Mouse (Mus musculus): ENCODE measurements around the gene Ifi35. TPM values are rescaled to one million over a fixed set of nuclear protein-coding genes. Genes with fewer than 3 reads are reported as not detected.

Gene Ifi35
- polyA plus RNA-seq, 2 experiments, result 17.2 to 22.1 TPM

DNA sequence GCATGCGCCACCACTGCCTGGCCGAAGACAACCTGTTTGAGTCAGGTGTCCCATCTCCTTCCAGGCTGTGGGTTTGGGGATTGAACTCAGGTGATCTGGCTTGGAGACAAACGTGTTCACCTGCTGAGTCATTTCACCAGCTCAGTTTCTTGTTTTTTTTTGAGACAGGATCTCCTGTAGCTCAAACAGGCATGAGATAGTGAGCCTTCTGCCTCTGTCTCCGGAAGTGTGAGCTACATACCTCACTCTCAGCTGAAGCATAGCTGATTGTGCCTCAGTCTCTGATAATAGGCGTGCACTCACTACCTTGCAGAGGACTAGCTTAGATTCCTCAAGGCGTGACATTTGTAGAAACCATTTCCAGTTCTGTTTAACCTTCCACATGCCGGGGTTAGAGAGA is 36.6 kb downstream of the Ifi35 start:
- Histone ChIP-seq H3K27ac (peak overlapping the region; percentile 72), H3K36me3 (replicated peaks; ENCODE audit: control insufficient read depth, insufficient read depth, low read depth) (peaks cover 28% of the 10 kb centered on the region), H3K4me3 (ENCODE audit: insufficient read depth in 1 of 2, low read depth in 2 of 2, low read length in 2 of 2) (no peak overlapping the region), H3K9me3 (ENCODE audit: control insufficient read depth, low read length) (no peaks in the 10 kb centered on the region), H3K9ac (replicated peaks) (peak overlapping the region; percentile 23; the same call in 1 of the 2 replicates), H3K4me2 (ENCODE audit: low read depth) (peak overlapping the region; percentile 63), H3K27me3 (ENCODE audit: control insufficient read depth, insufficient read depth, low read length) (no peaks in the 10 kb centered on the region), H3K4me1 (replicated peaks; ENCODE audit: control insufficient read depth in 2 of 2, insufficient read depth in 2 of 2, low read length in 1 of 2) (peaks cover 34 to 43% of the 10 kb centered on the region in 2 experiments)
- ATAC-seq (ENCODE audit: insufficient read depth) (peak; percentile 57; the same call in 1 of the 2 replicates), DNase-seq (ENCODE audit: low read depth in 3 of 3, low spot score in 3 of 3) (no peak)
- TF ChIP-seq CTCF (IDR thresholded peaks at IDR 0.05; ENCODE audit: low read depth) (no peak), EP300 (IDR thresholded peaks at IDR 0.05; ENCODE audit: low read depth) (no peak)
- 28% methylated on average over 7 of the region's 7 CpGs for WGBS (ENCODE audit: insufficient replicate concordance)

GRCm38 (mm10) chr11:101485509-101486028 is 37.4 kb downstream of the Ifi35 start:
- Histone ChIP-seq H3K4me1 (replicated peaks; ENCODE audit: control insufficient read depth in 2 of 2, insufficient read depth in 2 of 2, low read length in 1 of 2) (peaks cover 34 to 40% of the 10 kb centered on the region in 2 experiments), H3K4me3 (ENCODE audit: insufficient read depth in 1 of 2, low read depth in 2 of 2, low read length in 2 of 2) (peak overlapping the region; percentile 8 to 23; a peak in 3 of 4 replicates), H3K27me3 (ENCODE audit: control insufficient read depth, insufficient read depth, low read length) (no peaks in the 10 kb centered on the region), H3K36me3 (replicated peaks; ENCODE audit: control insufficient read depth, insufficient read depth, low read depth) (peaks cover 31% of the 10 kb centered on the region), H3K9me3 (ENCODE audit: control insufficient read depth, low read length) (no peaks in the 10 kb centered on the region), H3K27ac (peak overlapping the region; percentile 72), H3K9ac (replicated peaks) (peak overlapping the region; percentile 29), H3K4me2 (ENCODE audit: low read depth) (peak overlapping the region; percentile 63)
- TF ChIP-seq EP300 (IDR thresholded peaks at IDR 0.05; ENCODE audit: low read depth), result peak; percentile 88
- no peak for TF ChIP-seq CTCF (IDR thresholded peaks at IDR 0.05; ENCODE audit: low read depth)
- DNase-seq (ENCODE audit: low read depth in 3 of 3, low spot score in 3 of 3), result peak; percentile 69 to 75 (median 72)
- ATAC-seq (ENCODE audit: insufficient read depth), result peak; percentile 89
- 2% methylated on average over 6 of the region's 6 CpGs for WGBS (ENCODE audit: insufficient replicate concordance)

DNA sequence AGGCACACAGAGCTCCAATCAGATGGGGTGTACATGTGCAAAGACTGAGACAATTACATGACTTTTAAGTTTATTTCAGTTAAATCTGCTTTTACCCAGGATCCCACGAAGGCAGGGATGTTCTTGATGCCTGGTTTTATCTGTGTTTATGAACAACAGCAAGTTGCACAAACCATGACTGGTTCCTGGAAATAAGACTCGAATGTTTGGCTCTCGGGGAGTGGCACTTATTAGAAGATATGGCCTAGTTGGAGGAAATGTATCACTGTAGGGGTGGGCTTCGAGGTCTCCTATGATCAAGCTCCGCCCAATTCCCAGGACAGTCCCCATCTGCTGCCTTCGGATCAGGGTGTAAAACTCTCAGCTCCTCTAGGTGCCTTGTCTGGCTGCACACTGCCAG is 37.9 kb downstream of the Ifi35 start:
- Histone ChIP-seq H3K36me3 (replicated peaks; ENCODE audit: control insufficient read depth, insufficient read depth, low read depth) (peaks cover 32% of the 10 kb centered on the region), H3K9ac (replicated peaks) (no peak overlapping the region; the same call in 1 of the 2 replicates), H3K9me3 (ENCODE audit: control insufficient read depth, low read length) (no peaks in the 10 kb centered on the region), H3K4me2 (ENCODE audit: low read depth) (peak overlapping the region; percentile 63), H3K27me3 (ENCODE audit: control insufficient read depth, insufficient read depth, low read length) (no peaks in the 10 kb centered on the region), H3K27ac (peak overlapping the region; percentile 72), H3K4me3 (ENCODE audit: insufficient read depth in 1 of 2, low read depth in 2 of 2, low read length in 2 of 2) (no peak overlapping the region), H3K4me1 (replicated peaks; ENCODE audit: control insufficient read depth in 2 of 2, insufficient read depth in 2 of 2, low read length in 1 of 2) (peaks cover 31 to 36% of the 10 kb centered on the region in 2 experiments)
- DNase-seq (ENCODE audit: low read depth in 3 of 3, low spot score in 3 of 3), result peak in 1 of 3 experiments; percentile 57
- ATAC-seq (ENCODE audit: insufficient read depth), result no peak
- 14% methylated on average over 6 of the region's 6 CpGs for WGBS (ENCODE audit: insufficient replicate concordance)
- no peak for TF ChIP-seq CTCF (IDR thresholded peaks at IDR 0.05; ENCODE audit: low read depth)
- no peak for TF ChIP-seq EP300 (IDR thresholded peaks at IDR 0.05; ENCODE audit: low read depth)

DNA sequence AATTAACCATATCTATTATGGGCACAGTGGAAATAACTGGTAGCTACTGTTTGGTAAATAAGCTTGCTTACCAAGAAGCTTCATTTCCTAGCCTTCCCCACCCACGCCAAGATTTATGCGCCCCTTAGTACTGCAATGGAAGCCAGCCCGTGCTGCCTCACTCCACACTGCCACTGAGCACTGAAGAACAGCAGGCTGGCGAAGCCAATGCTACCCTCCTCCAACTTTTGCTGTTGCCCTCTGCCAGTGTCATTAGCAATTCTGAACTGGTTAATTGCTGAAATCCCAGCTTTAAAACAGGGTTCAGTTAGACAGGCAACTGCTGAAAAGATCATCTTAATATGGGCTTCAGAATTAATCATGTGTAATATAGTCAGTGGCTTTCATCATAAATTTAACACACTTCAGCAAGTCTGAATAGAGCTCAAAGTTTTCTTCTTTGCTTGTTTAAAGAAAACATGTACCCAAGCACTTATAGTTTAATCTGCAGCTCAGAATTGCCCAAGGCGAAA is 58.1 kb downstream of the Ifi35 start:
- TF ChIP-seq EP300 (IDR thresholded peaks at IDR 0.05; ENCODE audit: low read depth), result no peak
- TF ChIP-seq CTCF (IDR thresholded peaks at IDR 0.05; ENCODE audit: low read depth), result no peak
- no peak overlapping the region for H3K4me2 ChIP-seq (ENCODE audit: low read depth)
- H3K27me3 ChIP-seq (ENCODE audit: control insufficient read depth, insufficient read depth, low read length), result no peaks in the 10 kb centered on the region
- peaks cover 76% of the 10 kb centered on the region for H3K36me3 ChIP-seq (replicated peaks; ENCODE audit: control insufficient read depth, insufficient read depth, low read depth)
- no peaks in the 10 kb centered on the region for H3K4me1 ChIP-seq (replicated peaks; ENCODE audit: control insufficient read depth in 2 of 2, insufficient read depth in 2 of 2, low read length in 1 of 2)
- no peak overlapping the region for H3K4me3 ChIP-seq (ENCODE audit: insufficient read depth in 1 of 2, low read depth in 2 of 2, low read length in 2 of 2)
- H3K27ac ChIP-seq, result no peak overlapping the region
- 86% methylated on average over 5 of the region's 5 CpGs for WGBS (ENCODE audit: insufficient replicate concordance)
- no peaks in the 10 kb centered on the region for H3K9me3 ChIP-seq (ENCODE audit: control insufficient read depth, low read length)
- no peak overlapping the region for H3K9ac ChIP-seq (replicated peaks)
- ATAC-seq (ENCODE audit: insufficient read depth), result no peak
- DNase-seq (ENCODE audit: low read depth in 3 of 3, low spot score in 3 of 3), result no peak

DNA sequence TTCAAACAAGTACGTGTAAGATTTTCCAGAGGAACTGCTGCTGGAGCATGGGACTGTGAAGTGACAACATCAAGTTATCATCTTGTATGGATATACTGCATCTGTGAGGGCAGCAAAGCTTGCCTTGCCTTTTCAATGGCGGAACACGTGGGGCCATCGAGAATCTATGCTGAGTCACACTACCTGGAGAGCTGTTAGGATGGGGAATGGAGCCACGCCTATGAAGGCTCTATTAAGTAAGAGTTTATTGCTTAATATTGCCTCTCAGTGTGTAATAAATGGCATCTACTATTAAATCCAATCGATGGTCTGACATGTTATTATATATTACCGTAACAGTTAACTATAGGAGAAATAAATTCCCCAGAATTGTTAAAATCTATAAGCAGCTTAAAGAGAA is 58.9 kb downstream of the Ifi35 start:
- no peak overlapping the region for H3K9ac ChIP-seq (replicated peaks)
- peaks cover 79% of the 10 kb centered on the region for H3K36me3 ChIP-seq (replicated peaks; ENCODE audit: control insufficient read depth, insufficient read depth, low read depth)

More for the DNA sequence above, 58.9 kb downstream of the Ifi35 start:
- TF ChIP-seq CTCF (IDR thresholded peaks at IDR 0.05; ENCODE audit: low read depth) (no peak), EP300 (IDR thresholded peaks at IDR 0.05; ENCODE audit: low read depth) (no peak)
- no peak overlapping the region for H3K27ac ChIP-seq
- no peak overlapping the region for H3K4me3 ChIP-seq (ENCODE audit: insufficient read depth in 1 of 2, low read depth in 2 of 2, low read length in 2 of 2)
- DNase-seq (ENCODE audit: low read depth in 3 of 3, low spot score in 3 of 3), result no peak
- 80% methylated on average over 7 of the region's 7 CpGs for WGBS (ENCODE audit: insufficient replicate concordance)
- H3K9me3 ChIP-seq (ENCODE audit: control insufficient read depth, low read length), result no peaks in the 10 kb centered on the region
- H3K4me2 ChIP-seq (ENCODE audit: low read depth), result no peak overlapping the region
- H3K27me3 ChIP-seq (ENCODE audit: control insufficient read depth, insufficient read depth, low read length), result no peaks in the 10 kb centered on the region
- no peak for ATAC-seq (ENCODE audit: insufficient read depth)
- no peaks in the 10 kb centered on the region for H3K4me1 ChIP-seq (replicated peaks; ENCODE audit: control insufficient read depth in 2 of 2, insufficient read depth in 2 of 2, low read length in 1 of 2)

Small RNA genes within 50 kb of the gene (microRNA-seq; reads per million reads assigned to microRNA genes)
- not detected for gene Mir6929

Other genes with a start within 250 kb of the Ifi35 start
- gene Ezh1, start 221.9 kb upstream of the Ifi35 start, polyA plus RNA-seq (2012; rRNA removed), result 6.8 and 8.8 TPM in 2 replicates
- gene Ezh1, start 221.9 kb upstream of the Ifi35 start, polyA plus RNA-seq (2014; fragmentation: Nextera tagmentation; extraction: Ambion mirVana), result 7.9 and 8.1 TPM in 2 replicates
- 15.1 and 17.5 TPM in 2 replicates for gene Ramp2, start 202.4 kb upstream of the Ifi35 start, polyA plus RNA-seq (2012; rRNA removed)
- 19.0 and 19.2 TPM in 2 replicates for gene Ramp2, start 202.4 kb upstream of the Ifi35 start, polyA plus RNA-seq (2014; fragmentation: Nextera tagmentation; extraction: Ambion mirVana)
- gene Vps25, start 194.7 kb upstream of the Ifi35 start, polyA plus RNA-seq (2012; rRNA removed), result 35.1 and 36.3 TPM in 2 replicates
- 88.6 and 90.0 TPM in 2 replicates for gene Vps25, start 194.7 kb upstream of the Ifi35 start, polyA plus RNA-seq (2014; fragmentation: Nextera tagmentation; extraction: Ambion mirVana)
- 5.3 and 5.4 TPM in 2 replicates for gene Wnk4, start 187.8 kb upstream of the Ifi35 start, polyA plus RNA-seq (2012; rRNA removed)
- 6.4 and 6.9 TPM in 2 replicates for gene Wnk4, start 187.8 kb upstream of the Ifi35 start, polyA plus RNA-seq (2014; fragmentation: Nextera tagmentation; extraction: Ambion mirVana)
- 0.44 and 0.68 TPM in 2 replicates for gene Cntd1, start 169.4 kb upstream of the Ifi35 start, polyA plus RNA-seq (2012; rRNA removed)
- 0.44 and 0.72 TPM in 2 replicates for gene Cntd1, start 169.4 kb upstream of the Ifi35 start, polyA plus RNA-seq (2014; fragmentation: Nextera tagmentation; extraction: Ambion mirVana)
- 58.7 and 84.8 TPM in 2 replicates for gene Coa3, start 169.3 kb upstream of the Ifi35 start, polyA plus RNA-seq (2012; rRNA removed)
- gene Coa3, start 169.3 kb upstream of the Ifi35 start, polyA plus RNA-seq (2014; fragmentation: Nextera tagmentation; extraction: Ambion mirVana), result 109 and 122 TPM in 2 replicates
- 22.7 and 60.5 TPM in 2 replicates for gene Becn1, start 146.1 kb upstream of the Ifi35 start, polyA plus RNA-seq (2012; rRNA removed)
- gene Becn1, start 146.1 kb upstream of the Ifi35 start, polyA plus RNA-seq (2014; fragmentation: Nextera tagmentation; extraction: Ambion mirVana), result 86.2 and 93.6 TPM in 2 replicates
- 117 and 123 TPM in 2 replicates for gene Psme3, start 132.2 kb upstream of the Ifi35 start, polyA plus RNA-seq (2012; rRNA removed)
- 135 and 152 TPM in 2 replicates for gene Psme3, start 132.2 kb upstream of the Ifi35 start, polyA plus RNA-seq (2014; fragmentation: Nextera tagmentation; extraction: Ambion mirVana)
- 4.6 and 4.7 TPM in 2 replicates for gene Aoc2, start 123.3 kb upstream of the Ifi35 start, polyA plus RNA-seq (2012; rRNA removed)
- 0.97 and 1.0 TPM in 2 replicates for gene Aoc2, start 123.3 kb upstream of the Ifi35 start, polyA plus RNA-seq (2014; fragmentation: Nextera tagmentation; extraction: Ambion mirVana)
- 0.21 and 0.25 TPM in 2 replicates for gene Aoc3, start 117.8 kb upstream of the Ifi35 start, polyA plus RNA-seq (2012; rRNA removed)
- gene Aoc3, start 117.8 kb upstream of the Ifi35 start, polyA plus RNA-seq (2014; fragmentation: Nextera tagmentation; extraction: Ambion mirVana), result 0.03 and 0.05 TPM in 2 replicates
- 0.02 TPM in 2 replicates for gene G6pc, start 80.8 kb upstream of the Ifi35 start, polyA plus RNA-seq (2012; rRNA removed)
- 0.04 TPM in 1 of 2 replicates, not detected in the other for gene G6pc, start 80.8 kb upstream of the Ifi35 start, polyA plus RNA-seq (2014; fragmentation: Nextera tagmentation; extraction: Ambion mirVana)
- gene Aarsd1, start 30.8 kb upstream of the Ifi35 start, polyA plus RNA-seq (2012; rRNA removed), result 24.7 TPM in 2 replicates
- gene Aarsd1, start 30.8 kb upstream of the Ifi35 start, polyA plus RNA-seq (2014; fragmentation: Nextera tagmentation; extraction: Ambion mirVana), result 39.7 and 42.0 TPM in 2 replicates
- gene Gm27029, start 23.6 kb upstream of the Ifi35 start, polyA plus RNA-seq (2012; rRNA removed), result 0.17 and 0.84 TPM in 2 replicates
- 2.6 and 3.5 TPM in 2 replicates for gene Gm27029, start 23.6 kb upstream of the Ifi35 start, polyA plus RNA-seq (2014; fragmentation: Nextera tagmentation; extraction: Ambion mirVana)
- 3.4 and 3.9 TPM in 2 replicates for gene Rundc1, start 23.3 kb upstream of the Ifi35 start, polyA plus RNA-seq (2012; rRNA removed)
- 2.9 and 3.0 TPM in 2 replicates for gene Rundc1, start 23.3 kb upstream of the Ifi35 start, polyA plus RNA-seq (2014; fragmentation: Nextera tagmentation; extraction: Ambion mirVana)
- gene Ptges3l, start 23.1 kb upstream of the Ifi35 start, polyA plus RNA-seq (2012; rRNA removed), result 0.29 and 0.74 TPM in 2 replicates
- 0.53 and 0.86 TPM in 2 replicates for gene Ptges3l, start 23.1 kb upstream of the Ifi35 start, polyA plus RNA-seq (2014; fragmentation: Nextera tagmentation; extraction: Ambion mirVana)
- 571 and 987 TPM in 2 replicates for gene Rpl27, start 6.1 kb upstream of the Ifi35 start, polyA plus RNA-seq (2012; rRNA removed)
- gene Rpl27, start 6.1 kb upstream of the Ifi35 start, polyA plus RNA-seq (2014; fragmentation: Nextera tagmentation; extraction: Ambion mirVana), result 295 and 303 TPM in 2 replicates
- 2.9 and 3.1 TPM in 2 replicates for gene Rnd2, start 16.6 kb downstream of the Ifi35 start, polyA plus RNA-seq (2012; rRNA removed)
- gene Rnd2, start 16.6 kb downstream of the Ifi35 start, polyA plus RNA-seq (2014; fragmentation: Nextera tagmentation; extraction: Ambion mirVana), result 1.2 and 1.4 TPM in 2 replicates
- 9.1 TPM in 2 replicates for gene Vat1, start 17.8 kb downstream of the Ifi35 start, polyA plus RNA-seq (2012; rRNA removed)
- gene Vat1, start 17.8 kb downstream of the Ifi35 start, polyA plus RNA-seq (2014; fragmentation: Nextera tagmentation; extraction: Ambion mirVana), result 6.8 and 6.9 TPM in 2 replicates
- gene Brca1, start 103.5 kb downstream of the Ifi35 start, polyA plus RNA-seq (2012; rRNA removed), result 5.7 and 8.6 TPM in 2 replicates
- 14.0 and 15.2 TPM in 2 replicates for gene Brca1, start 103.5 kb downstream of the Ifi35 start, polyA plus RNA-seq (2014; fragmentation: Nextera tagmentation; extraction: Ambion mirVana)
- 20.0 and 24.9 TPM in 2 replicates for gene Nbr1, start 103.7 kb downstream of the Ifi35 start, polyA plus RNA-seq (2012; rRNA removed)
- gene Nbr1, start 103.7 kb downstream of the Ifi35 start, polyA plus RNA-seq (2014; fragmentation: Nextera tagmentation; extraction: Ambion mirVana), result 28.9 and 33.8 TPM in 2 replicates
- 5.7 and 7.3 TPM in 2 replicates for gene Tmem106a, start 133.8 kb downstream of the Ifi35 start, polyA plus RNA-seq (2012; rRNA removed)
- 5.4 and 7.5 TPM in 2 replicates for gene Tmem106a, start 133.8 kb downstream of the Ifi35 start, polyA plus RNA-seq (2014; fragmentation: Nextera tagmentation; extraction: Ambion mirVana)
- gene Gm11634, start 150.8 kb downstream of the Ifi35 start, polyA plus RNA-seq (2012; rRNA removed), result not detected in 2 replicates
- not detected in 2 replicates for gene Gm11634, start 150.8 kb downstream of the Ifi35 start, polyA plus RNA-seq (2014; fragmentation: Nextera tagmentation; extraction: Ambion mirVana)
- 3.8 and 5.7 TPM in 2 replicates for gene Rdm1, start 178.8 kb downstream of the Ifi35 start, polyA plus RNA-seq (2012; rRNA removed)
- 9.4 and 10.4 TPM in 2 replicates for gene Rdm1, start 178.8 kb downstream of the Ifi35 start, polyA plus RNA-seq (2014; fragmentation: Nextera tagmentation; extraction: Ambion mirVana)
- 0.48 and 0.84 TPM in 2 replicates for gene Arl4d, start 217.1 kb downstream of the Ifi35 start, polyA plus RNA-seq (2012; rRNA removed)
- gene Arl4d, start 217.1 kb downstream of the Ifi35 start, polyA plus RNA-seq (2014; fragmentation: Nextera tagmentation; extraction: Ambion mirVana), result 0.46 and 0.72 TPM in 2 replicates

All from liver, embryonic 14.5 days (tissue).